Mouse (Mus musculus) ES-Bruce4 (cell line): ENCODE measurements at regions not wholly inside any gene's neighbourhood (a gene's known extent, or its start where the extent isn't known, plus 50 kb on each side); places are given as distances from the start of the nearest gene placed in this dataset.

Experiments used
- CTCF ChIP-seq: IDR thresholded peaks from one replicate; pipeline ENCODE4 v1.8.1; 2011; ENCODE audit warnings: low read depth, low read length
- POLR2A ChIP-seq: IDR thresholded peaks from one replicate; pipeline ENCODE4 v1.8.1; 2011; ENCODE audit warnings: low read length; ENCODE audit not compliant: insufficient read depth

DNA sequence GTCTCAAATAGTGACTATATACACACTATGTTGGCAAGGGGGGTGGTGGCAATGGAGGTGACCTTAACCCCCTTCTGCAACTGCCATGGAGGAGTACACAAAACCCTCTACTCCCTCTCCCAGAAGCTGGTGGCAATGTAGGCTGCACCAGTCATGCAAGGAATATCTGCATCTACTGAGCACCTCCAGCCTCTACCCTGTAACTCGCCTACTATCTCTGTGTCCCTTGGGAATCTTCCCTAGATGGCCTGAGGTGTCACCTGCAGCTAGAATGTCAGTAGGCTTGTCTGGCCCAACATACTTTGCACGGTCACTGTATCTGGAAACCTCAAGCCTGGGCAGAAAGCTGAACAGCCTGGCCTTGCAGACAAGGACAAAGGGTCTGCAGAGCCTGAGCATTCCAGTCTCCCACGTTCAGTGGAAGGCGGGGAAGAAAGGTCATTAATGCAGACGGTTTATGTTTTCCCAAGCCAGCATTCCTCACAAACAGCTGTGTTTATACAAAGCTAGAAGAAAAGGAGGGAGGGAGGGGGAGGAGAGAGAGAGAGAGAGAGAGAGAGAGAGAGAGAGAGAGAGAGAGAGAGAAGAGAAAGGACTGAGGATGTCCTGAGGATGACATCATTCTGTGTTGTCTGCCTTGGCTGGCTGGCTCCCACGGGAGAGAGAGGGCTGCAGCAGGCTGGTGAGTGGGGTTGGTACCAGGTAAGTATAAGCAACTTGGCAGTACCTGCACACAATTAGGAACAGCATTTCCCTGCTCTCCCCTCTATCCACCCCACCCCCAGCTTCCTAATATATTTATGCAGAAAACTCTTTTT, 380.3 kb downstream of the Tns1 start:
- no peak for TF ChIP-seq CTCF
- no peak for TF ChIP-seq POLR2A
